In the genomic region with DNA sequence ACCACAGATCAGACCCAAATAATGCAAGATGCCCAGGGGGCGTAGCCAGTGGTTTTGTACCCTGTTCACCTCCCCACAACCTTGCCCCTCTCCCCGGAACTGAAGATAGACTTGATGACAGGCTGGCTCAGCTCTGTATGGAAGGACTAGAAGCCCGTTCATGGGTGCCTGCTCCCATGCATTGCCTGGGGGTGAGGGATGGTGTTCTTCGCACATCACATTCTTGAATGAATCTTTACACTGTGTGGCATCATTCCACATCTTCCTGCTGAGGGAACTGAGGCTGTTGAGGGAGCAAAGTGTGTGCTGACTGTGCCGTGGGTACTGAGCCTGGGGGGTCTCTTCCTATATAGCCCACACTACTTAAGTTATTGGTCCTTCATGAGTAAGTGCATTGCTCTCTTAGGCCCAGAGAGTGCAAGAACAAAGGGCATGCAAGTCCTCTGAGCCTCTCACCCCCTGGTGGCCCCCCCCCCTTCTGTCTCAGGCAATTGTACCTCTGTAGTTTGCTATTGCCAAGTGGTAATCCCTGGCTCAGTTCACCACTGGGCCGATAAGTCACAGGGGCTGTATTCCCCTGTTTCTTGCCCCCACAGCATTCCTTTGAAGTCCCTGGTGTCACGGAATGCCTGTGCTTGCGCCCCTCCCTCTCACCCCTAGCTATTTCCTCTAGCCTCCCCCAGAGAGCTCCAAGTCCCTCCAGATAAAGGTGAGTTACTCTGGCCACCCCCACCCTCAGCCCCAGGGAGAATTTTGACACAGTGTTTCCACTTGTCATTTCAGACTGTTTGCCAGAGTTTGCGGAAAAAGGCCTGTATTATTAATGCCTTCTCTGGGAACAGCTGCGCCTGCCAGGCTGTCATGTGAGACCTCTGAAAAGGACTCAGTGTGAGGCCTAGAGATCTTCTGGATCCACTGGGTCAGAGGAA, we compare ENCODE assay signal across 8 mouse cellular contexts. TPM values are rescaled to one million over a fixed set of nuclear protein-coding genes. Genes with fewer than 3 reads are reported as not detected.
A peak's percentile ranks its signal among the peaks of the same experiment; 100 is the strongest.
DNase-seq lines count a peak whose midpoint lies in the region; ATAC-seq and TF ChIP-seq lines count a peak whose summit lies in the region.

No protein-coding gene starts in this region.

- no peak for TF ChIP-seq EP300 in heart, adult 2 months (IDR thresholded peaks at IDR 0.05; ENCODE audit: insufficient read depth, low read depth, low read length)
- TF ChIP-seq EP300 in CH12.LX (IDR thresholded peaks at IDR 0.05; ENCODE audit: low read length) = peak; percentile 86

- H3K79me2 ChIP-seq in heart, adult 2 months (replicated peaks; ENCODE audit: control insufficient read depth, insufficient read depth, low read length) = no peaks in the 10 kb centered on the region
- no peaks in the 10 kb centered on the region for H3K79me2 ChIP-seq in CH12.LX (replicated peaks; ENCODE audit: control insufficient read depth, extremely low read depth, insufficient read depth, poor library complexity, severe bottlenecking)

- no peak; the same call in 1 of the 2 replicates for TF ChIP-seq RAD21 in CH12.LX (IDR thresholded peaks at IDR 0.05; ENCODE audit: low read depth, low read length)

- peak; percentile 53 to 62 for DNase-seq in heart, adult 18-20 months
- no peak for DNase-seq in heart, adult 2 months
- DNase-seq in CH12.LX (ENCODE audit: extremely low read depth) = peak; percentile 82
- DNase-seq in embryonic facial prominence, embryonic 14.5 days (ENCODE audit: low spot score) = peak; percentile 93
- peak; percentile 48 for DNase-seq in neural tube, embryonic 11.5 days (ENCODE audit: low spot score)
- no peak for DNase-seq in urinary bladder, postnatal 25 days (ENCODE audit: low spot score)
- no peak for DNase-seq in layer of hippocampus, adult 9-10 months (ENCODE audit: low spot score)

- no peak for TF ChIP-seq POLR2A in heart, adult 2 months (IDR thresholded peaks at IDR 0.05; ENCODE audit: insufficient read depth, low read depth, low read length)
- TF ChIP-seq POLR2A in CH12.LX (IDR thresholded peaks at IDR 0.05; ENCODE audit: low read depth, low read length) = no peak

- no peak overlapping the region for H3K4me3 ChIP-seq in heart, adult 2 months
- H3K4me3 ChIP-seq in CH12.LX (replicated peaks in 1 of 3; ENCODE audit: low read depth in 2 of 3, low read length in 2 of 3, poor library complexity in 1 of 3) = no peak overlapping the region
- H3K4me3 ChIP-seq in embryonic facial prominence, embryonic 14.5 days (ENCODE audit: low read depth, low read length) = no peak overlapping the region
- H3K4me3 ChIP-seq in intestine, embryonic 15.5 days (replicated peaks) = no peak overlapping the region
- no peak overlapping the region for H3K4me3 ChIP-seq in neural tube, embryonic 11.5 days (ENCODE audit: low read depth, low read length)

- no peaks in the 10 kb centered on the region for H3K27me3 ChIP-seq in heart, adult 2 months (ENCODE audit: control insufficient read depth, insufficient read depth, low read length)
- no peaks in the 10 kb centered on the region for H3K27me3 ChIP-seq in CH12.LX (replicated peaks)
- H3K27me3 ChIP-seq in embryonic facial prominence, embryonic 14.5 days (replicated peaks; ENCODE audit: control insufficient read depth, insufficient read depth, low read length) = no peaks in the 10 kb centered on the region
- no peaks in the 10 kb centered on the region for H3K27me3 ChIP-seq in intestine, embryonic 15.5 days (replicated peaks)
- no peaks in the 10 kb centered on the region for H3K27me3 ChIP-seq in neural tube, embryonic 11.5 days (ENCODE audit: control insufficient read depth, insufficient read depth, low read length)

- dilution Hi-C loops in CH12.LX (cut with MboI; ENCODE audit: extremely low pct_ligation_motif_present, extremely low pct_unique_long_range_greater_than_20kb, low sequenced_read_pairs) = no loop called here

- TF ChIP-seq CTCF in heart, adult 2 months (IDR thresholded peaks at IDR 0.05) = no peak
- no peak for TF ChIP-seq CTCF in CH12.LX (conservative IDR thresholded peaks at IDR 0.05 in 1 of 2, IDR thresholded peaks at IDR 0.05 in 1 of 2; ENCODE audit: low read depth in 2 of 2, low read length in 2 of 2)

- H3K4me2 ChIP-seq in CH12.LX (ENCODE audit: insufficient read depth, low read depth, poor library complexity, severe bottlenecking) = no peak overlapping the region
- peak overlapping the region; percentile 16; the same call in 1 of the 2 replicates for H3K4me2 ChIP-seq in embryonic facial prominence, embryonic 14.5 days (ENCODE audit: low read depth, low read length)
- H3K4me2 ChIP-seq in intestine, embryonic 15.5 days (replicated peaks) = no peak overlapping the region
- H3K4me2 ChIP-seq in neural tube, embryonic 11.5 days (ENCODE audit: low read depth) = no peak overlapping the region

- in situ Hi-C loops in CH12.LX (cut with MboI; ENCODE audit: low pct_ligation_motif_present, low pct_unique_long_range_greater_than_20kb, low sequenced_read_pairs) = loop anchor here (5.0 kb wide), 1 partner anchor 43 kb away; no protein-coding TSS in a partner anchor

- no peak overlapping the region for H3K9ac ChIP-seq in heart, adult 2 months (ENCODE audit: low read depth, low read length)
- no peak overlapping the region for H3K9ac ChIP-seq in CH12.LX (ENCODE audit: insufficient read depth, low read depth)
- H3K9ac ChIP-seq in embryonic facial prominence, embryonic 14.5 days (ENCODE audit: low read depth, low read length) = no peak overlapping the region
- H3K9ac ChIP-seq in intestine, embryonic 15.5 days = no peak overlapping the region
- peak overlapping the region; percentile 14; the same call in 1 of the 2 replicates for H3K9ac ChIP-seq in neural tube, embryonic 11.5 days (ENCODE audit: low read length)

- WGBS in heart, adult 2 months = 66% methylated on average over 10 of the region's 10 CpGs
- WGBS in embryonic facial prominence, embryonic 14.5 days = 13% methylated on average over 10 of the region's 10 CpGs
- 37% methylated on average over 10 of the region's 10 CpGs for WGBS in intestine, embryonic 15.5 days
- WGBS in neural tube, embryonic 11.5 days = 16% methylated on average over 10 of the region's 10 CpGs

- peaks cover 15% of the 10 kb centered on the region for H3K4me1 ChIP-seq in heart, adult 2 months (ENCODE audit: control insufficient read depth, insufficient read depth, low read length)
- H3K4me1 ChIP-seq in CH12.LX (ENCODE audit: control insufficient read depth in 1 of 2, insufficient read depth in 2 of 2) = peaks cover 55 to 93% of the 10 kb centered on the region in 2 experiments
- H3K4me1 ChIP-seq in embryonic facial prominence, embryonic 14.5 days (ENCODE audit: control insufficient read depth, insufficient read depth, low read length) = peaks cover 31% of the 10 kb centered on the region
- peaks cover 22% of the 10 kb centered on the region for H3K4me1 ChIP-seq in intestine, embryonic 15.5 days (replicated peaks)
- H3K4me1 ChIP-seq in neural tube, embryonic 11.5 days (ENCODE audit: control insufficient read depth, insufficient read depth, low read length) = peaks cover 27% of the 10 kb centered on the region

- no peak overlapping the region for H3K27ac ChIP-seq in heart, adult 2 months
- 0 out of 2 replicates have a peak overlapping the region, but pooled peaks have one; percentile 10 for H3K27ac ChIP-seq in CH12.LX (ENCODE audit: insufficient read depth, low read depth)
- peak overlapping the region; percentile 74 for H3K27ac ChIP-seq in embryonic facial prominence, embryonic 14.5 days (replicated peaks; ENCODE audit: low read depth, low read length)
- H3K27ac ChIP-seq in intestine, embryonic 15.5 days = 0 out of 2 replicates have a peak overlapping the region, but pooled peaks have one; percentile 9
- peak overlapping the region; percentile 70 for H3K27ac ChIP-seq in neural tube, embryonic 11.5 days (ENCODE audit: low read depth, low read length)

- H3K36me3 ChIP-seq in heart, adult 2 months (ENCODE audit: control insufficient read depth, insufficient read depth, low read length) = no peaks in the 10 kb centered on the region; the same call in 1 of the 2 replicates
- peaks cover 0 to 24% of the 10 kb centered on the region in 2 experiments for H3K36me3 ChIP-seq in CH12.LX (replicated peaks in 1 of 2; ENCODE audit: control insufficient read depth in 1 of 2, insufficient read depth in 1 of 2, low read length in 1 of 2)
- 0 out of 2 replicates have a peak, but pooled peaks cover 6% of the 10 kb centered on the region for H3K36me3 ChIP-seq in embryonic facial prominence, embryonic 14.5 days (ENCODE audit: control insufficient read depth, insufficient read depth, low read length)
- no peaks in the 10 kb centered on the region for H3K36me3 ChIP-seq in intestine, embryonic 15.5 days
- no peaks in the 10 kb centered on the region; the same call in 1 of the 2 replicates for H3K36me3 ChIP-seq in neural tube, embryonic 11.5 days (ENCODE audit: control insufficient read depth, insufficient read depth, low read length)

- intact Hi-C loops in heart, adult 2 months (cut with DNase I) = loop anchor here (5.0 kb wide), 2 partner anchors 43 to 118 kb away; no protein-coding TSS in a partner anchor

- peak; percentile 88 for ATAC-seq in embryonic facial prominence, embryonic 14.5 days (ENCODE audit: low read depth)
- peak; percentile 59 for ATAC-seq in intestine, embryonic 15.5 days
- ATAC-seq in neural tube, embryonic 11.5 days (ENCODE audit: insufficient read depth, low FRiP score, low TSS enrichment) = peak; percentile 54

- no peaks in the 10 kb centered on the region for H3K9me3 ChIP-seq in CH12.LX (replicated peaks; ENCODE audit: low read length)
- H3K9me3 ChIP-seq in embryonic facial prominence, embryonic 14.5 days (ENCODE audit: control insufficient read depth, low read length) = no peaks in the 10 kb centered on the region
- H3K9me3 ChIP-seq in intestine, embryonic 15.5 days = no peaks in the 10 kb centered on the region
- H3K9me3 ChIP-seq in neural tube, embryonic 11.5 days (ENCODE audit: control insufficient read depth, low read length) = no peaks in the 10 kb centered on the region

TF ChIP-seq in CH12.LX, 34 proteins besides CTCF, POLR2A, EP300 and RAD21 (continues in another document):
- TF ChIP-seq RCOR1 (conservative IDR thresholded peaks at IDR 0.05; ENCODE audit: low read depth, low read length) = peak; percentile 81; the same call in 1 of the 2 replicates
- peak; percentile 73; the same call in 1 of the 2 replicates for TF ChIP-seq CHD2 (IDR thresholded peaks at IDR 0.05; ENCODE audit: low read length)
- no peak for TF ChIP-seq USF2 (conservative IDR thresholded peaks at IDR 0.05; ENCODE audit: low read depth, low read length)
- TF ChIP-seq POLR2AphosphoS2 (IDR thresholded peaks at IDR 0.05; ENCODE audit: low read depth, low read length) = no peak

RNA-seq across cellular contexts. Expression of gene St6gal1, which starts 45.7 kb away (rescaled TPM):
- total RNA-seq in heart, adult 18-20 months (2021) = 1 to 10 TPM; 7.2 to 9.7 TPM
- total RNA-seq in heart, adult 2 months (2021) = 1 to 10 TPM; 8.4 to 9.9 TPM
- 6.0 and 9.9 TPM in 2 replicates for polyA plus RNA-seq in heart, adult 2 months (2012; rRNA removed)
- 60.6 and 64.5 TPM in 2 replicates for total RNA-seq in CH12.LX (2012; rRNA removed)
- 56.8 and 67.8 TPM in 2 replicates for total RNA-seq in CH12.LX (2014; rRNA removed)
- 156 and 168 TPM in 2 replicates for polyA plus RNA-seq in CH12.LX (2012; ENCODE audit: insufficient read length, low read depth)
- polyA plus RNA-seq in embryonic facial prominence, embryonic 14.5 days (2014; fragmentation: Nextera tagmentation; extraction: Ambion mirVana) = 20.3 and 21.0 TPM in 2 replicates
- 15.7 and 17.5 TPM in 2 replicates for polyA plus RNA-seq in intestine, embryonic 15.5 days (2015; fragmentation: Nextera tagmentation; extraction: Ambion mirVana)
- 36.3 and 39.7 TPM in 2 replicates for polyA plus RNA-seq in neural tube, embryonic 11.5 days (2014; fragmentation: Nextera tagmentation; extraction: Ambion mirVana)

Comparison
In these comparisons a context has a peak if more than half of its experiments do, and no peak if none do; other contexts are left out.
1. DNase-seq: peak in heart, adult 18-20 months (2 of 2), CH12.LX (single experiment), embryonic facial prominence, embryonic 14.5 days (single experiment) and neural tube, embryonic 11.5 days (single experiment); none in heart, adult 2 months (0 of 2), urinary bladder, postnatal 25 days (single experiment) and layer of hippocampus, adult 9-10 months (single experiment).
2. Peak in every context shown above with its lines, with median percentiles within 50 percentile points of each other: ATAC-seq.